Comparison of ENCODE assay signal across 8 mouse cellular contexts in the genomic region with DNA sequence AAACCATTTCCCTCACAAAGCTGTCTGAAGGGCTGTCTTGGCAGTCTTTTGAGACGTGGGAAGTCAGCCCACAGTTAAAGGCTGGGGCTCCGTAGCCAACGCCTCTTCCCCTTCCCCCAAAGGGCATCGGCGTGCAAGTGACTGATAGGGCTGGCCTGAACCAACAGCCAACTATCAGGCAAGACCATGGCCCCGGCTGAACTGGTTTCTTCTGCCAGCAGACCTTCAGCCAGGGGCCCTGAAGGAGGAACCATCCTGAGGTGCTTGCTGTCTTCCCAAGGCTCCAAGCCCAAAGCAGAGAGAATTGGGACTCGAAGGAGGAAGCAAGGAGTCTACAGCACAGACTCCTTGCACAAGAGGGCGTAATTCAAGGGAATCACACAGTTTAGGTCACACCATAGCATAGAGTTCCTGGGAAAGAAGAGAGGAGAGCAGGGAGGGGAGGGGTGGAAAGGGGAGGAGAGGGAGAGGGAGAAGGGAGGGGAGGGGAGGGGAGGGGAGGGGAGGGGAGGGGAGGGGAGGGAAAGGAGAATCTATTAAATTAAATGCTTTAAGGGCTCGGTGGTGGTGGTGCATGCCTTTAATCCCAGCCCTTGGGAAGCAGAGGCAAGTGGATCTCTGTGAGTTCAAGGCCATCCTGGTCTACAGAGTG. TPM values are rescaled to one million over a fixed set of nuclear protein-coding genes. Genes with fewer than 3 reads are reported as not detected.
DNase-seq lines count a peak whose midpoint lies in the region; ATAC-seq and TF ChIP-seq lines count a peak whose summit lies in the region.

No protein-coding gene starts in this region.

- H3K27me3 ChIP-seq in heart, adult 2 months (ENCODE audit: control insufficient read depth, insufficient read depth, low read length), result no peaks in the 10 kb centered on the region
- no peaks in the 10 kb centered on the region for H3K27me3 ChIP-seq in kidney, embryonic 16.5 days (ENCODE audit: insufficient read depth, low read length)
- H3K27me3 ChIP-seq in midbrain, embryonic 11.5 days (ENCODE audit: control insufficient read depth, insufficient read depth, low read length), result no peaks in the 10 kb centered on the region; the same call in 1 of the 2 replicates

- no peak for ATAC-seq in kidney, embryonic 16.5 days (ENCODE audit: low FRiP score, low TSS enrichment)
- ATAC-seq in midbrain, embryonic 11.5 days (ENCODE audit: low FRiP score), result 0 out of 2 replicates have a peak, but pooled peaks have one; percentile 35
- no peak for ATAC-seq in cerebellum, adult (ENCODE audit: insufficient number of reproducible peaks, low FRiP score, low TSS enrichment)

- peak; percentile 34 to 40 for DNase-seq in lung, adult 18-20 months
- DNase-seq in lung, postnatal 14 days, result no peak
- DNase-seq in c-Kit-positive CD71-positive TER-119-negative erythroid progenitor cells, embryonic 14.5 days (ENCODE audit: low read depth), result peak; percentile 88
- peak; percentile 72 to 73 for DNase-seq in heart, adult 2 months
- DNase-seq in midbrain, embryonic 11.5 days (ENCODE audit: low spot score, missing footprints), result peak; percentile 83
- DNase-seq in testis, postnatal 14 days (ENCODE audit: low spot score), result peak; percentile 34

- TF ChIP-seq CTCF in heart, adult 2 months (IDR thresholded peaks at IDR 0.05), result no peak

- H3K4me1 ChIP-seq in heart, adult 2 months (ENCODE audit: control insufficient read depth, insufficient read depth, low read length), result peaks cover 12% of the 10 kb centered on the region
- H3K4me1 ChIP-seq in kidney, embryonic 16.5 days (ENCODE audit: insufficient read depth, low read length), result peaks cover 24% of the 10 kb centered on the region
- peaks cover 7% of the 10 kb centered on the region; the same call in 1 of the 2 replicates for H3K4me1 ChIP-seq in midbrain, embryonic 11.5 days (ENCODE audit: control insufficient read depth, insufficient read depth, low read length)

- 19% methylated on average over 9 of the region's 9 CpGs for WGBS in heart, adult 2 months
- WGBS in kidney, embryonic 16.5 days, result 56% methylated on average over 9 of the region's 9 CpGs
- 67% methylated on average over 9 of the region's 9 CpGs for WGBS in midbrain, embryonic 11.5 days

- H3K9ac ChIP-seq in heart, adult 2 months (ENCODE audit: low read depth, low read length), result peak overlapping the region; percentile 42
- no peak overlapping the region for H3K9ac ChIP-seq in kidney, embryonic 16.5 days (replicated peaks; ENCODE audit: low read length)
- H3K9ac ChIP-seq in midbrain, embryonic 11.5 days (ENCODE audit: low read length), result no peak overlapping the region

- intact Hi-C loops in heart, adult 2 months (cut with DNase I), result loop anchor here (2.0 to 10.0 kb wide), 5 partner anchors 188 to 440 kb away; no protein-coding TSS in a partner anchor

- no peaks in the 10 kb centered on the region for H3K9me3 ChIP-seq in kidney, embryonic 16.5 days (ENCODE audit: low read length)
- H3K9me3 ChIP-seq in midbrain, embryonic 11.5 days (ENCODE audit: control insufficient read depth, low read length), result no peaks in the 10 kb centered on the region

- peak overlapping the region; percentile 46; the same call in 1 of the 2 replicates for H3K4me2 ChIP-seq in kidney, embryonic 16.5 days (replicated peaks; ENCODE audit: low read depth, low read length)
- no peak overlapping the region for H3K4me2 ChIP-seq in midbrain, embryonic 11.5 days

- peak overlapping the region; percentile 90 for H3K27ac ChIP-seq in heart, adult 2 months
- H3K27ac ChIP-seq in kidney, embryonic 16.5 days (ENCODE audit: low read length), result 0 out of 2 replicates have a peak overlapping the region, but pooled peaks have one; percentile 50
- no peak overlapping the region for H3K27ac ChIP-seq in midbrain, embryonic 11.5 days (ENCODE audit: low read depth, low read length)

- H3K36me3 ChIP-seq in heart, adult 2 months (ENCODE audit: control insufficient read depth, insufficient read depth, low read length), result no peaks in the 10 kb centered on the region; the same call in 1 of the 2 replicates
- no peaks in the 10 kb centered on the region for H3K36me3 ChIP-seq in kidney, embryonic 16.5 days (ENCODE audit: insufficient read depth, low read length)
- H3K36me3 ChIP-seq in midbrain, embryonic 11.5 days (ENCODE audit: control insufficient read depth, insufficient read depth, low read length), result no peaks in the 10 kb centered on the region

- no peak for TF ChIP-seq POLR2A in heart, adult 2 months (IDR thresholded peaks at IDR 0.05; ENCODE audit: insufficient read depth, low read depth, low read length)

- H3K4me3 ChIP-seq in heart, adult 2 months, result peak overlapping the region; percentile 41; the same call in 1 of the 2 replicates
- no peak overlapping the region for H3K4me3 ChIP-seq in kidney, embryonic 16.5 days (ENCODE audit: low read length)
- no peak overlapping the region for H3K4me3 ChIP-seq in midbrain, embryonic 11.5 days (ENCODE audit: low read depth, low read length)

- TF ChIP-seq EP300 in heart, adult 2 months (IDR thresholded peaks at IDR 0.05; ENCODE audit: insufficient read depth, low read depth, low read length), result no peak

- no peaks in the 10 kb centered on the region for H3K79me2 ChIP-seq in heart, adult 2 months (replicated peaks; ENCODE audit: control insufficient read depth, insufficient read depth, low read length)

RNA-seq across cellular contexts. Expression of gene Ak3, which starts 16.8 kb away (rescaled TPM):
- total RNA-seq in heart, adult 2 months (2021), result 100 to 1,000 TPM in 1 of 2 experiments, 10 to 100 TPM in 1; 85.8 to 101 TPM
- 70.1 and 94.1 TPM in 2 replicates for polyA plus RNA-seq in heart, adult 2 months (2012; rRNA removed)
- 105 and 106 TPM in 2 replicates for polyA plus RNA-seq in kidney, embryonic 16.5 days (2015; fragmentation: Nextera tagmentation; extraction: Ambion mirVana)
- polyA plus RNA-seq in midbrain, embryonic 11.5 days (2014; fragmentation: Nextera tagmentation; extraction: Ambion mirVana), result 96.7 and 97.2 TPM in 2 replicates

RNA-seq across cellular contexts. Expression of gene Rcl1, which starts 36.6 kb away (rescaled TPM):
- total RNA-seq in heart, adult 2 months (2021), result 1 to 10 TPM; 5.0 to 6.2 TPM
- polyA plus RNA-seq in heart, adult 2 months (2012; rRNA removed), result 5.3 and 5.6 TPM in 2 replicates
- polyA plus RNA-seq in kidney, embryonic 16.5 days (2015; fragmentation: Nextera tagmentation; extraction: Ambion mirVana), result 65.4 and 66.0 TPM in 2 replicates
- 52.4 and 52.5 TPM in 2 replicates for polyA plus RNA-seq in midbrain, embryonic 11.5 days (2014; fragmentation: Nextera tagmentation; extraction: Ambion mirVana)
